Mouse (Mus musculus) neural tube, embryonic 11.5 days (tissue): ENCODE results near the gene Fam241a. TPM values are rescaled to one million over a fixed set of nuclear protein-coding genes. Genes with fewer than 3 reads are reported as not detected.

Source experiments
- ATAC-seq: fragments of 200-750 bp; cut with Nextera tagmentation; 2 replicates; pipeline ENCODE4 v1.8.0; 2017; ENCODE audit warnings: moderate number of reproducible peaks, mild to moderate bottlenecking, moderate TSS enrichment, moderate library complexity; ENCODE audit not compliant: insufficient read depth, low FRiP score, low TSS enrichment
- DNase-seq: peaks from one replicate; pipeline ENCODE4 v3.0.0-alpha.2; 2015; ENCODE audit warnings: low spot score
- H3K27ac ChIP-seq: fragments of 300-500 bp; sonication (generic); 2 replicates; pipeline ENCODE4 v1.5.1; 2014; ENCODE audit warnings: low read depth, mild to moderate bottlenecking, low read length
- H3K27me3 ChIP-seq: fragments of 300-500 bp; sonication (generic); 2 replicates; pipeline ENCODE4 v1.6.1; 2014; ENCODE audit warnings: mild to moderate bottlenecking, low read length, mixed read lengths; ENCODE audit not compliant: control insufficient read depth, insufficient read depth
- H3K36me3 ChIP-seq: fragments of 300-500 bp; sonication (generic); 2 replicates; pipeline ENCODE4 v1.6.1; 2014; ENCODE audit warnings: mild to moderate bottlenecking, low read length, moderate library complexity, mixed read lengths; ENCODE audit not compliant: control insufficient read depth, insufficient read depth
- H3K4me1 ChIP-seq: fragments of 300-500 bp; sonication (generic); 2 replicates; pipeline ENCODE4 v1.6.1; 2014; ENCODE audit warnings: low read length, mixed read lengths; ENCODE audit not compliant: control insufficient read depth, insufficient read depth
- H3K4me2 ChIP-seq: fragments of 300-500 bp; sonication (generic); 2 replicates; pipeline ENCODE4 v1.6.1; 2014; ENCODE audit warnings: low read depth, mild to moderate bottlenecking, moderate library complexity
- H3K4me3 ChIP-seq: fragments of 300-500 bp; sonication (generic); 2 replicates; pipeline ENCODE4 v1.5.1; 2014; ENCODE audit warnings: low read depth, low read length
- H3K9ac ChIP-seq: fragments of 300-500 bp; sonication (generic); 2 replicates; pipeline ENCODE4 v1.6.1; 2014; ENCODE audit warnings: mild to moderate bottlenecking, low read length
- H3K9me3 ChIP-seq: fragments of 300-500 bp; sonication (generic); 2 replicates; pipeline ENCODE4 v1.6.1; 2016; ENCODE audit warnings: low read length; ENCODE audit not compliant: control insufficient read depth
- WGBS: fragments of 180-500 bp; shearing (Covaris S2); extraction: QIAGEN DNeasy Blood & Tissue Kit; methylation state at CpG from one replicate; pipeline ENCODE4 v1.1.7; 2014; 5-methylcytosine and 5-hydroxymethylcytosine counted together
- polyA plus RNA-seq: library from polyadenylated mRNA; unstranded; fragments of >200 nt; fragmentation: Nextera tagmentation; extraction: Ambion mirVana; gene quantifications from 2 replicates; pipeline ENCODE4 v1.2.1, GENCODE M21; 2014

The Fam241a gene
- polyA plus RNA-seq, 1 experiment from 2014 or later, result 9.0 TPM

- H3K9me3 ChIP-seq, result no peaks in the 10 kb centered on the region
- DNase-seq (no peak), ATAC-seq (no peak)
- no peak overlapping the region for H3K4me2 ChIP-seq
- no peak overlapping the region for H3K27ac ChIP-seq
- no peaks in the 10 kb centered on the region for H3K4me1 ChIP-seq
- H3K4me3 ChIP-seq, result no peak overlapping the region
- H3K27me3 ChIP-seq, result no peaks in the 10 kb centered on the region
- H3K36me3 ChIP-seq, result no peaks in the 10 kb centered on the region
- H3K9ac ChIP-seq, result no peak overlapping the region
These were observed 6.1 kb downstream of the Fam241a start for GRCm38 (mm10) chr3:127890008-127890407.

DNA sequence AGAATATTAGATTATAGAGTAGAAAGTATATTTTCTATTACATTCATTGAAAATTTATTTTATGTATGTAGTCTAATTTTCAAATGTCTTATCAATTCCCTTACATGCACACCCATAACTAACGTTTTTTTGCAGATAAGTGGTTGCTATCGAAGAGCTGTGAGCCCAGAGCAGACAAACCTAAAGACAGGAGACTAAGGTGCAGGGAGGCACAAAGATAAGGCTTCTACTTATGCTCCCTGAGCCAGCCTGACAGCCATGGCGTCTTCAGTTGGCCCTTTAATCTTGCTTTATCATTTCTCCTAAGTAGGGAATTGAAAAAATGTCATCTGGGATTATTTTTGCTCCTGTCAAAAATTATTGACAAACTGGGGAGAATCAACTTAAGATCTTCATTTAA is 6.6 kb downstream of the Fam241a start:
- ATAC-seq (no peak), DNase-seq (no peak)
- H3K36me3 ChIP-seq, result no peaks in the 10 kb centered on the region
- H3K9ac ChIP-seq, result no peak overlapping the region
- no peak overlapping the region for H3K27ac ChIP-seq
- no peaks in the 10 kb centered on the region for H3K27me3 ChIP-seq
- H3K4me2 ChIP-seq, result no peak overlapping the region
- no peak overlapping the region for H3K4me3 ChIP-seq
- 75% methylated on average over 3 of the region's 3 CpGs for WGBS
- H3K4me1 ChIP-seq, result no peaks in the 10 kb centered on the region
- H3K9me3 ChIP-seq, result no peaks in the 10 kb centered on the region

- Histone ChIP-seq H3K9ac (no peak overlapping the region), H3K9me3 (no peaks in the 10 kb centered on the region), H3K4me3 (no peak overlapping the region), H3K27ac (no peak overlapping the region), H3K27me3 (no peaks in the 10 kb centered on the region), H3K4me2 (no peak overlapping the region), H3K36me3 (no peaks in the 10 kb centered on the region), H3K4me1 (no peaks in the 10 kb centered on the region)
- DNase-seq (no peak), ATAC-seq (no peak)
- WGBS, result 69% methylated on average over 2 of the region's 2 CpGs
These were observed 14.4 kb downstream of the Fam241a start for GRCm38 (mm10) chr3:127881684-127882083.

DNA sequence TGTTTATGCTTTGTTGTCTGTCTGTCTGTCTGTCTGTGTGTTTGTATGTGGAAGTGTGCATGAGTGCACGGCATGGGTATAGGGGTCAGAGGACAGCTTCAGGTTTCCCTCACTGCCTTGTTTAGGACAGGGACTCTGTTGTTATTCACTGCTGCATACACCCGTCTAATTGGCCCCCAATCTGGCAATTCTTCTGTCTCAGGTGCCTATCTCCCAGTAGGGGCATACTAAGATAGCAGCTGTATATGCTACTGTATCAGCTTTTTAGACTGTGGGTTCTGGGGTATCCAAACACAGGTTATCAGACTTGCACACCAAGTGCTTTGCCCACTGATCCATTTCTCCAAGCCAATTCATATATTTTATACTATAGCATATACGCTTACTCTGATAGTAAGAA is 16.2 kb downstream of the Fam241a start:
- Histone ChIP-seq H3K27me3 (no peaks in the 10 kb centered on the region), H3K4me2 (no peak overlapping the region), H3K36me3 (no peaks in the 10 kb centered on the region), H3K9me3 (no peaks in the 10 kb centered on the region), H3K27ac (no peak overlapping the region), H3K4me1 (no peaks in the 10 kb centered on the region), H3K4me3 (no peak overlapping the region), H3K9ac (no peak overlapping the region)
- ATAC-seq, result no peak
- no peak for DNase-seq
- WGBS, result 81% methylated on average over 3 of the region's 3 CpGs

- DNase-seq, result no peak
- H3K27me3 ChIP-seq, result no peaks in the 10 kb centered on the region
- H3K9me3 ChIP-seq, result no peaks in the 10 kb centered on the region
- H3K4me3 ChIP-seq, result no peak overlapping the region
- H3K36me3 ChIP-seq, result no peaks in the 10 kb centered on the region
- H3K27ac ChIP-seq, result no peak overlapping the region
- H3K9ac ChIP-seq, result no peak overlapping the region
- H3K4me1 ChIP-seq, result peaks cover 11% of the 10 kb centered on the region; the same call in 1 of the 2 replicates
- no peak overlapping the region for H3K4me2 ChIP-seq
- ATAC-seq, result no peak
- 88% methylated on average over 2 of the region's 2 CpGs for WGBS
These were observed 20.6 kb downstream of the Fam241a start for GRCm38 (mm10) chr3:127875509-127875908.

GRCm38 (mm10) chr3:127875059-127875458 is 21.1 kb downstream of the Fam241a start:
- no peak overlapping the region for H3K4me2 ChIP-seq
- H3K36me3 ChIP-seq, result no peaks in the 10 kb centered on the region
- H3K27me3 ChIP-seq, result no peaks in the 10 kb centered on the region
- H3K9me3 ChIP-seq, result no peaks in the 10 kb centered on the region
- WGBS, result 66% methylated on average over 7 of the region's 7 CpGs
- no peak for ATAC-seq
- H3K27ac ChIP-seq, result no peak overlapping the region
- no peak overlapping the region for H3K4me3 ChIP-seq
- no peak for DNase-seq
- H3K4me1 ChIP-seq, result peaks cover 11% of the 10 kb centered on the region; the same call in 1 of the 2 replicates
- no peak overlapping the region for H3K9ac ChIP-seq

DNA sequence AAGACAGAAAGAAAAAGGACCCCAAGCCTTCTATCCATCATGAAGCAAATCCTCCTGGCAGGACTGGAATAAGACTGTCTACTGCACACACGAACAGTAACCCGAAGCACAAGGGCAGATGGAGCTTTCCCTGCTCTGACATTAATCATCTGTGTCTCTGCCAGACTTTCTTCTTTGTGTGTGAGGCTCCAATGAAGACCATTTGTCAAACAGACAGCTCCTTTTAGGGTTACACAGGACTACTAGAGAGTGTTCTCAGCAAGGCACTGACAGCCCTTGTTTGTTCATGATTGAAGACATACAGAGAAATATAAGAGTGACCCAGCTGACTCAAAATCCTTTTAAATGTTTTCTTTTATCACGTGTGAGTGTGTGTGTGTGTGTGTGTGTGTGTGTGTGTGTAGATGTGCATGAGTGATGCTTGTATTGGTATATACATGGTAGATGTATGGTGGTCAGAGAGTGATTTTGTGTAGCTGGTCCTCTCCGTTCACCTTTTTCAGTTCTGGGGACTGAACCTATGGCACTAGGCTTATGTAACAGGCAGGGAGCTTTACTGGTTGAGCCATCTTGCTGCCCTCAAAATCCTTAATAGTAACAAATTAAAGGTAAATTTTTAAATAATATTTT is 21.8 kb downstream of the Fam241a start:
- Histone ChIP-seq H3K27ac (no peak overlapping the region), H3K27me3 (no peaks in the 10 kb centered on the region), H3K4me2 (no peak overlapping the region), H3K9ac (no peak overlapping the region), H3K4me1 (peaks cover 11% of the 10 kb centered on the region; the same call in 1 of the 2 replicates), H3K36me3 (no peaks in the 10 kb centered on the region), H3K9me3 (no peaks in the 10 kb centered on the region), H3K4me3 (no peak overlapping the region)
- 12% methylated on average over 4 of the region's 4 CpGs for WGBS
- DNase-seq (peak; percentile 51), ATAC-seq (peak; percentile 88)

DNA sequence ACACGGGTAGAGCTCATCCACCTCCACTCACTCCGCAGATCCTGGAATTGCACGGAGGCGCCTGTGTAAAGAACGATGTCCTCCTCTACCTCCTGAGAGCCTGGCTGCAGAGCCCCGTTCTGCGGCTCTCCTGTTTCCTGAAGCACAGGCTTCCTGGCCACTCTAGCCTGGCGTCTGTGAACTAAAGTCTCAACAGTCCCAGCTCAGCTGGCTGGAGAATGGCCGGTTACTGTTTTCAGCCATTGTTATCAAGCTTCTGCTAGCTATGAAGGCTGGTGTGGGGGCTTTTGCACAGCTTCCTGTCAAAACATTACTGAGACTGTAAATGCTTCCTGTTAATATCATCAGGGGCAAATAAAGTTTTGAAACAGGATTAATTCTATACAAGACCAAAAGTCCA is 24.5 kb downstream of the Fam241a start:
- H3K4me3 ChIP-seq, result no peak overlapping the region
- WGBS, result 87% methylated on average over 9 of the region's 9 CpGs
- no peak overlapping the region for H3K4me2 ChIP-seq
- no peak overlapping the region for H3K9ac ChIP-seq
- no peak overlapping the region for H3K27ac ChIP-seq
- peaks cover 11% of the 10 kb centered on the region; the same call in 1 of the 2 replicates for H3K4me1 ChIP-seq
- H3K9me3 ChIP-seq, result no peaks in the 10 kb centered on the region
- no peaks in the 10 kb centered on the region for H3K27me3 ChIP-seq
- H3K36me3 ChIP-seq, result no peaks in the 10 kb centered on the region
- DNase-seq, result no peak
- ATAC-seq, result no peak

DNA sequence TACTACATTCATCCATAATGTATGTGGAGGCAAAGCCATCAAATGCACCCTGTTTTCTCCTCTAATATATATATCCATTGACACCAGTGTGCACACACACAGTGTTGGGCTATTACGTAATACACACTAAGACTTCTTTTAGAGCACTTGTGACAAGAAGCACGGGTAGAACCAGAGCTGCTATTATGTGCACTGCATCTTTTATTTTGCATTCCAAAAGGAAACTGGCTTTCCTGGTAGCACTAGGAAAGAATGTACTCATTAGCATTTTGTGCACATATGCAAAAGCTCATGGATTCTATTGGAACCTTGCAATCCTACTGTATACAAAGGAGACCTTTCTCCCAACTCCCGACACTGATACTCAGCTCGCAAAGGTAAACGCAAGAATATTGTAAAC is 27.2 kb downstream of the Fam241a start:
- WGBS, result 62% methylated on average over 5 of the region's 5 CpGs
- H3K4me3 ChIP-seq, result no peak overlapping the region
- peak; percentile 64; the same call in 1 of the 2 replicates for ATAC-seq
- H3K27ac ChIP-seq, result no peak overlapping the region
- peaks cover 5% of the 10 kb centered on the region; the same call in 1 of the 2 replicates for H3K4me1 ChIP-seq
- H3K4me2 ChIP-seq, result no peak overlapping the region
- H3K9me3 ChIP-seq, result no peaks in the 10 kb centered on the region
- no peak for DNase-seq
- no peak overlapping the region for H3K9ac ChIP-seq
- H3K27me3 ChIP-seq, result no peaks in the 10 kb centered on the region
- H3K36me3 ChIP-seq, result no peaks in the 10 kb centered on the region
